Mouse (Mus musculus) ovary, adult 2 months (tissue): ENCODE results near the gene Gm3002. TPM values are rescaled to one million over a fixed set of nuclear protein-coding genes. Genes with fewer than 3 reads are reported as not detected.

ENCODE experiments used
- polyA plus RNA-seq: library from polyadenylated mRNA; depleted of rRNA; stranded (reverse); fragments of >200 nt; gene quantifications from 2 replicates; pipeline ENCODE4 v1.2.3, GENCODE M21; 2012; rRNA removed

Gm3002 gene
- 0.14 TPM in 1 of 2 replicates, not detected in the other for polyA plus RNA-seq

DNA sequence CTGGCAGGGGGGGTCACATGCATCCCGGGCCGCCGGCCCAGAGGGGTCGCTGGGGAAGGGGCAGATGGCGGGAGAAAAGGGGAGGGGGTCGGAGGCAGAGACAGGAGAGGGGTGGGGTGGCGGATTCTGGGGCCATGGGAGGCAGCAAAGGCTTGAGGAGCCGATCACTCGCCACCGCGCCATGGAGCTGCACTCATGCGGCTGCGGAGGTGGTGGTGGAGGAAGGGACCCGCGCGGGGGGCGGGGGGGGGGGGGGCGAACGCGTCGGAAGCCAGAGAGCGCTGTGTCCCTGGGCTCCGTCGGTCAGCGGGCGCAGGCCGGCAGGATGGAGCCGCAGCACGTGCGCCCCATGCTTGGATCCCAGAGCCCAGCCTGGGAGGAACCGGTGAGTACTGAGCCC lies at the start of gene Gm3002:
Gene Gm3002, plus strand, starts transcription at position 301 of the 400 bp plus-strand sequence.

DNA sequence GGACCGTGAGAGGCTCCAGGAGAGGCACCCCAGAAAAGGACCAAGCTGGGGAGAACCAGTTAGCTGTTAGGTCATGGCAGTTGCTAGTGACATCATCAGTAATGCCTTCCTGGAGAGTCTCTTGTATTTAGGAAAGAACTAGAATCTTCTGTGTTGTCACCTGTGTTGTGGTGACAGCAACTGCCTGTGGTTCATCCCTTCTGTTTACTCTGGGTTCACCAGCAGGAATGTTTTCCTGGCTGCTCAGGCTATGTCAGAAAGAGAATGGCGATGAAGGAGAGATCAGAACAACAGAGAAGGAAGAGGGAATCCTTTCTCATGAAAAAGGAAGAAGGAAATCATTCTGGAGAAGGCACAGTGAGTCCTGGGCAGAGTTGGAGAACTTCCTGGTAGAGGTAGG lies 36.1 kb downstream of the Gm3002 start, which contains the start of gene Gm3033:
Gene Gm3033, plus strand, starts transcription at position 301 of the 400 bp plus-strand sequence.

DNA sequence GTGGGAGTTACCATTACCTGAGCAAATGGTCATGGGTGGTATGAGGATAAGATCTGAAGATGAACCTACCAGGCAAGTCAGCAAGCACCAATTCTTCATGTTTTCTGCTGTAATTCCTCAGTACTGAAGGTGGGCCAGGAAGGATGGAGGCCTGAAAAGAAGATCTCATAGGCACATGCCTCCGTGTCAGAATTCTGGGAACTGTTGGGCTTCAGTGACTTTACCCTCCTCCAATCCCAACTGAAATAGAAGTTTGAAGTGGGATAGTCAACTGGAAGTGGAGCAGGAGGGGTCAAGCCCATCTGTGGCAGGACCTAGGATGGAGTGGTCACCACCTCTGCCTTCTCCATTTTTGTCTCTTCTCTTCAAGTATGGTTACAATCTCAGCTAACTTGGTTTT lies 74.0 kb downstream of the Gm3002 start, which contains the start of gene Gm2916:
Gene Gm2916, plus strand, starts transcription at position 301 of the 400 bp plus-strand sequence.

DNA sequence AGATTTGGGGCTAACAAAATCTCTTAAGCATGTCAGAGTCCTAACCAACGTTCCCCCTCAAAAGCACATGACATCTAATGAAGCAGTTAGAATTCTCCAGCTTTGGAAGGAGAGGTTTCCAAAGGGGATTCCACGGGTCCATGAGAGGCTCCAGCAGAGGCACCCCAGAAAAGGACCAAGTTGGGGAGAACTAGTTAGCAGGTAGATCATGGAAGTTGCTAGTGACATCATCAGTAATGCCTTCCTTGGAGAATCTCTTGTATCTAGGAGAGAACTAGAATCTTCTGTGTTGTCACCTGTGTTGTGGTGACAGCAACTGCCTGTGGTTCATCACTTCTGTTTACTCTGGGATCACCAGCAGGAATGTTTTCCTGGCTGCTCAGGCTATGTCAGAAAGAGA lies 121.6 kb downstream of the Gm3002 start, which contains the start of gene Gm3029:
Gene Gm3029, plus strand, starts transcription at position 301 of the 400 bp plus-strand sequence.

DNA sequence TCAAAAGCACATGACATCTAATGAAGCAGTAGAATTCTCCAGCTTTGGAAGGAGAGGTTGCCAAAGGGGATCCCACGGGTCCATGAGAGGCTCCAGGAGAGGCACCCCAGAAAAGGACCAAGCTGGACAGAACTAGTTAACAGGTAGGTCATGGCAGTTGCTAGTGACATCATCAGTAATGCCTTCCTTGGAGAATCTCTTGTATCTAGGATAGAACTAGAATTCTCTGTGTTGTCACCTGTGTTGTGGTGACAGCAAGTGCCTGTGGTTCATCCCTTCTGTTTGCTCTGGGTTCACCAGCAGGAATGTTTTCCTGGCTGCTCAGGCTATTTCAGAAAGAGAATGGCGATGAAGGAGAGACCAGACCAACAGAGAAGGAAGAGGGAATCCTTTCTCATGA lies 153.4 kb downstream of the Gm3002 start, which contains the start of gene Gm3095:
Gene Gm3095, plus strand, starts transcription at position 301 of the 400 bp plus-strand sequence.

DNA sequence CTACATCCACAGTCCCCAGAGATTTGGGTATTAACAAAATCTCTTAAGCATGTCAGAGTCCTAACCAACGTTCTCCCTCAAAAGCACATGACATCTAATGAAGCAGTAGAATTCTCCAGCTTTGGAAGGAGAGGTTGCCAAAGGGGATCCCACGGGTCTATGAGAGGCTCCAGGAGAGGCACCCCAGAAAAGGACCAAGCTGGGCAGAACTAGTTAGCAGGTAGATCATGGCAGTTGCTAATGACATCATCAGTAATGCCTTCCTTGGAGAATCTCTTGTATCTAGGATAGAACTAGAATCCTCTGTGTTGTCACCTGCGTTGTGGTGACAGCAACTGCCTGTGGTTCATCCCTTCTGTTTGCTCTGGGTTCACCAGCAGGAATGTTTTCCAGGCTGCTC lies 188.2 kb downstream of the Gm3002 start, which contains the start of gene Gm3099:
Gene Gm3099, plus strand, starts transcription at position 301 of the 400 bp plus-strand sequence.

Other genes starting within 250 kb of the Gm3002 start
- not detected in 2 replicates for gene Gm3012, start 175.6 kb upstream of the Gm3002 start, polyA plus RNA-seq
- gene Gm3020, start 158.0 kb upstream of the Gm3002 start, polyA plus RNA-seq: not detected in 2 replicates
- not detected in 2 replicates for gene Gm3043, start 121.3 kb upstream of the Gm3002 start, polyA plus RNA-seq
- not detected in 2 replicates for gene Gm3033, start 36.2 kb downstream of the Gm3002 start, polyA plus RNA-seq
- not detected in 2 replicates for gene Gm2916, start 74.1 kb downstream of the Gm3002 start, polyA plus RNA-seq
- gene Gm3029, start 121.7 kb downstream of the Gm3002 start, polyA plus RNA-seq: not detected in 2 replicates
- 0.21 TPM in 1 of 2 replicates, not detected in the other for gene Gm3095, start 153.5 kb downstream of the Gm3002 start, polyA plus RNA-seq
- not detected in 2 replicates for gene Gm3099, start 188.3 kb downstream of the Gm3002 start, polyA plus RNA-seq
- gene Gm5796, start 213.9 kb downstream of the Gm3002 start, polyA plus RNA-seq: 0.12 TPM in 1 of 2 replicates, not detected in the other